Mouse (Mus musculus) myocyte (in vitro differentiated cells): ENCODE measurements around the gene Gm36245.

Source experiments
- CEBPB ChIP-seq: IDR thresholded peaks from 2 replicates; pipeline ENCODE4 v1.6.1; 2011; ENCODE audit warnings: mild to moderate bottlenecking, moderate library complexity; ENCODE audit not compliant: poor library complexity, insufficient read depth, severe bottlenecking
- POLR2A ChIP-seq: IDR thresholded peaks from one replicate; pipeline ENCODE4 v1.6.1; 2011; ENCODE audit warnings: low read depth, mild to moderate bottlenecking, control low read depth, moderate library complexity; ENCODE audit not compliant: insufficient read length

GRCm38 (mm10) chr15:77561792-77562191 lies 37.3 kb upstream of the Gm36245 start, which contains the start of gene 1700025B11Rik:
- no peak for TF ChIP-seq POLR2A
- no peak for TF ChIP-seq CEBPB
